Mouse (Mus musculus) heart, adult 11 months (tissue): ENCODE data around the gene Dctn3.

ENCODE experiments used
- DNase-seq: peaks from one replicate; pipeline ENCODE4 v3.0.0; 2022

The Dctn3 gene

GRCm38 (mm10) chr4:41670836-41671235 is 52.1 kb downstream of the Dctn3 start:
- DNase-seq: no peak

GRCm38 (mm10) chr4:41666646-41667045 is 56.3 kb downstream of the Dctn3 start:
- no peak for DNase-seq

DNA sequence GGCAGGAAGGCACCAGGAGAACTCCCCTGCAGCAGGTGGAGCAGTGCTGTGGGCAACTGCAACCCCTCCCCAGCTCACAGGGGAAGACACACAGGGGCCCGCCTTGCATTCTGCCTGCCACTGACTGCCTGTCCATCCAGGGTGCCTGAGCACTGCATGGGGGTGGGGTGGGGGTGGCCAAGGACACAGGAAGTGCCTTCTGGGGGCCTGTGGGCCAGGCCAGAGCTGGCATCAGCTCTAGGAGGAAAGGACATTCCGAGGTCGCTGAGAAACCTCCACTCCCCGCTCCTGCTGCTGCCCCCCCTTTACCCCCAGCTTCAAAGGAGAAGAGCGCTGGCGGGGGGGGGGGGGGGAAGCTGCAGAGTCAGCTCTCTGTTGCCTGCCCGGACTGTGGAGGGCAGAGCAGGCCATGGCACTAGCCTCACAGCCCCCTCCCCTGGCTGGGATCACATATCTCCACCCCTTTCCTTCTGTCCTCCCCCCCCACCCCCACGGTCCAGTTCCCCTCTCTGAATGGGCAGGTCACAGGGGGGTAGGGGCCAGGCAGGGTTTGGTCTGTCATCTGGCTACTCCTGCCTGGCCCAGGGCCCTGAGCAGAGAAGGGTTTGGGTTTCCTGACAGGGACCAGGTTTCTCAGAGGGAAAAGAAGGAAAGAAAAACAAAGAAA is 57.8 kb downstream of the Dctn3 start:
- no peak for DNase-seq
